Mouse (Mus musculus) intestine, postnatal 0 days (tissue): ENCODE measurements around the gene Tha1. TPM values are rescaled to one million over a fixed set of nuclear protein-coding genes. Genes with fewer than 3 reads are reported as not detected.

Experiments
- ATAC-seq: fragments of 200-750 bp; cut with Nextera tagmentation; 2 replicates; pipeline ENCODE4 v1.8.0; 2017; ENCODE audit warnings: mild to moderate bottlenecking, moderate TSS enrichment, moderate library complexity
- H3K27ac ChIP-seq: fragments of 300-500 bp; sonication (generic); 2 replicates; pipeline ENCODE4 v1.5.1; 2014; ENCODE audit warnings: mild to moderate bottlenecking, low read depth, low read length, moderate library complexity
- H3K27me3 ChIP-seq: fragments of 300-500 bp; sonication (generic); replicated peaks from 2 replicates; pipeline ENCODE4 v1.6.1; 2014; ENCODE audit warnings: low read length, mixed read lengths; ENCODE audit not compliant: control insufficient read depth, insufficient read depth
- H3K36me3 ChIP-seq: fragments of 300-500 bp; sonication (generic); 2 replicates; pipeline ENCODE4 v1.6.1; 2014; ENCODE audit warnings: mild to moderate bottlenecking, moderate library complexity; ENCODE audit not compliant: control insufficient read depth, insufficient read depth
- H3K4me1 ChIP-seq: fragments of 300-500 bp; sonication (generic); replicated peaks from 2 replicates; pipeline ENCODE4 v1.6.1; 2014; ENCODE audit warnings: antibody characterized with exemption, low read length, mixed read lengths; ENCODE audit not compliant: control insufficient read depth, insufficient read depth
- H3K4me2 ChIP-seq: fragments of 300-500 bp; sonication (generic); replicated peaks from 2 replicates; pipeline ENCODE4 v1.6.1; 2014; ENCODE audit warnings: low read depth, mild to moderate bottlenecking, moderate library complexity
- H3K4me3 ChIP-seq: fragments of 300-500 bp; sonication (generic); 2 replicates; pipeline ENCODE4 v1.5.1; 2014; ENCODE audit warnings: low read depth, low read length
- H3K9ac ChIP-seq: fragments of 300-500 bp; sonication (generic); 2 replicates; pipeline ENCODE4 v1.6.1; 2014; ENCODE audit warnings: mild to moderate bottlenecking, low read depth, low read length
- H3K9me3 ChIP-seq: fragments of 300-500 bp; sonication (generic); 2 replicates; pipeline ENCODE4 v1.6.1; 2016; ENCODE audit warnings: mixed run types; ENCODE audit not compliant: control insufficient read depth
- CTCF ChIP-seq: sonication (generic); IDR thresholded peaks from 2 replicates; pipeline ENCODE4 v1.5.1; 2016; ENCODE audit warnings: low read depth, mild to moderate bottlenecking, control low read depth, antibody characterized with exemption, moderate library complexity
- WGBS: fragments of 180-500 bp; shearing (Covaris S2); extraction: QIAGEN DNeasy Blood & Tissue Kit; methylation state at CpG from one replicate; pipeline ENCODE4 v1.1.7; 2014; 5-methylcytosine and 5-hydroxymethylcytosine counted together
- polyA plus RNA-seq: library from polyadenylated mRNA; unstranded; fragments of >200 nt; fragmentation: Nextera tagmentation; extraction: Ambion mirVana; gene quantifications from 2 replicates; pipeline ENCODE4 v1.2.1, GENCODE M21; 2015

Tha1 gene
- polyA plus RNA-seq, 1 experiment from 2014 or later: 15.8 TPM

- no peaks in the 10 kb centered on the region for H3K36me3 ChIP-seq
- no peak overlapping the region for H3K9ac ChIP-seq
- H3K27ac ChIP-seq: peak overlapping the region; percentile 67
- ATAC-seq: peak; percentile 56
- peak overlapping the region; percentile 17 for H3K4me3 ChIP-seq
- WGBS: 23% methylated on average over 28 of the region's 28 CpGs
- H3K9me3 ChIP-seq: no peaks in the 10 kb centered on the region
- H3K4me2 ChIP-seq: peak overlapping the region; percentile 56
- peak; percentile 95 for TF ChIP-seq CTCF
- no peaks in the 10 kb centered on the region for H3K27me3 ChIP-seq
- peaks cover 27% of the 10 kb centered on the region for H3K4me1 ChIP-seq
Measured at GRCm38 (mm10) chr11:117832086-117832969, 41.0 kb downstream of the Tha1 start.

GRCm38 (mm10) chr11:117830401-117830800, 42.9 kb downstream of the Tha1 start:
- Histone ChIP-seq H3K36me3 (no peaks in the 10 kb centered on the region), H3K9ac (no peak overlapping the region), H3K9me3 (no peaks in the 10 kb centered on the region), H3K27ac (peak overlapping the region; percentile 80), H3K4me3 (no peak overlapping the region), H3K4me1 (peaks cover 29% of the 10 kb centered on the region), H3K4me2 (no peak overlapping the region), H3K27me3 (no peaks in the 10 kb centered on the region)
- TF ChIP-seq CTCF: no peak
- 36% methylated on average over 9 of the region's 9 CpGs for WGBS
- ATAC-seq: peak; percentile 15

- Histone ChIP-seq H3K9ac (no peak overlapping the region), H3K4me3 (no peak overlapping the region), H3K4me2 (no peak overlapping the region), H3K27me3 (no peaks in the 10 kb centered on the region), H3K4me1 (peaks cover 34% of the 10 kb centered on the region), H3K27ac (peak overlapping the region; percentile 80), H3K36me3 (no peaks in the 10 kb centered on the region), H3K9me3 (no peaks in the 10 kb centered on the region)
- TF ChIP-seq CTCF: no peak
- 26% methylated on average over 2 of the region's 2 CpGs for WGBS
- no peak for ATAC-seq
Measured at GRCm38 (mm10) chr11:117829671-117830215, 43.5 kb downstream of the Tha1 start.

GRCm38 (mm10) chr11:117828888-117829604, 44.2 kb downstream of the Tha1 start:
- H3K36me3 ChIP-seq: no peaks in the 10 kb centered on the region
- H3K27me3 ChIP-seq: no peaks in the 10 kb centered on the region
- H3K9me3 ChIP-seq: no peaks in the 10 kb centered on the region
- 26% methylated on average over 9 of the region's 9 CpGs for WGBS
- no peak for TF ChIP-seq CTCF
- ATAC-seq: peak; percentile 23
- H3K4me3 ChIP-seq: no peak overlapping the region
- peaks cover 36% of the 10 kb centered on the region for H3K4me1 ChIP-seq
- H3K27ac ChIP-seq: peak overlapping the region; percentile 80
- H3K9ac ChIP-seq: no peak overlapping the region
- H3K4me2 ChIP-seq: peak overlapping the region; percentile 89; the same call in 1 of the 2 replicates

GRCm38 (mm10) chr11:117828149-117828887, 45.0 kb downstream of the Tha1 start:
- Histone ChIP-seq H3K27me3 (no peaks in the 10 kb centered on the region), H3K9ac (peak overlapping the region; percentile 34), H3K27ac (peak overlapping the region; percentile 80), H3K4me1 (peaks cover 34% of the 10 kb centered on the region), H3K9me3 (no peaks in the 10 kb centered on the region), H3K4me3 (no peak overlapping the region), H3K36me3 (no peaks in the 10 kb centered on the region), H3K4me2 (peak overlapping the region; percentile 89)
- no peak for ATAC-seq
- WGBS: 36% methylated on average over 18 of the region's 18 CpGs
- no peak for TF ChIP-seq CTCF
